Mouse (Mus musculus) limb, embryonic 13.5 days (tissue): ENCODE measurements around the gene Pi4kb. TPM values are rescaled to one million over a fixed set of nuclear protein-coding genes. Genes with fewer than 3 reads are reported as not detected.
A peak's percentile ranks its signal among the peaks of the same experiment; 100 is the strongest.
"Not testable (repeated sequence)": the region's sequence is repeated elsewhere in the genome, so short reads cannot be mapped to it uniquely, and the experiment has no call there.

Experiments
- ATAC-seq: fragments of 200-750 bp; cut with Nextera tagmentation; 2 replicates; pipeline ENCODE4 v1.8.0; 2017; ENCODE audit warnings: low read depth, moderate number of reproducible peaks, moderate TSS enrichment; ENCODE audit not compliant: low FRiP score
- H3K27ac ChIP-seq: fragments of 300-500 bp; sonication (generic); 2 replicates; pipeline ENCODE4 v1.5.1; 2015; ENCODE audit warnings: inconsistent platforms, mild to moderate bottlenecking, moderate library complexity
- H3K27me3 ChIP-seq: fragments of 300-500 bp; sonication (generic); 2 replicates; pipeline ENCODE4 v1.6.1; 2015; ENCODE audit warnings: mild to moderate bottlenecking, inconsistent platforms
- H3K36me3 ChIP-seq: fragments of 300-500 bp; sonication (generic); 2 replicates; pipeline ENCODE4 v1.6.1; 2015; ENCODE audit warnings: inconsistent platforms, mild to moderate bottlenecking, moderate library complexity
- H3K4me1 ChIP-seq: fragments of 300-500 bp; sonication (generic); 2 replicates; pipeline ENCODE4 v1.6.1; 2015; ENCODE audit warnings: inconsistent platforms
- H3K4me2 ChIP-seq: fragments of 300-500 bp; sonication (generic); replicated peaks from 2 replicates; pipeline ENCODE4 v1.6.1; 2015; ENCODE audit warnings: inconsistent platforms, mild to moderate bottlenecking, moderate library complexity
- H3K4me3 ChIP-seq: fragments of 300-500 bp; sonication (generic); 2 replicates; pipeline ENCODE4 v1.5.1; 2015; ENCODE audit warnings: moderate library complexity, mild to moderate bottlenecking, inconsistent platforms
- H3K9ac ChIP-seq: fragments of 300-500 bp; sonication (generic); 2 replicates; pipeline ENCODE4 v1.6.1; 2015; ENCODE audit warnings: mild to moderate bottlenecking, inconsistent platforms
- H3K9me3 ChIP-seq: fragments of 300-500 bp; sonication (generic); 2 replicates; pipeline ENCODE4 v1.6.1; 2016; ENCODE audit warnings: inconsistent platforms
- WGBS: fragments of 180-500 bp; shearing (Covaris S2); methylation state at CpG from one replicate; pipeline ENCODE4 v1.1.7; 2015; 5-methylcytosine and 5-hydroxymethylcytosine counted together
- polyA plus RNA-seq: library from polyadenylated mRNA; unstranded; fragments of >200 nt; fragmentation: Nextera tagmentation; extraction: Ambion mirVana; gene quantifications from 2 replicates; pipeline ENCODE4 v1.2.1, GENCODE M21; 2015

Pi4kb gene
- polyA plus RNA-seq, 1 experiment from 2014 or later = 34.3 TPM

- H3K27me3 ChIP-seq, H3K9me3 ChIP-seq, H3K4me3 ChIP-seq, ATAC-seq, H3K9ac ChIP-seq, H3K27ac ChIP-seq, H3K4me2 ChIP-seq, H3K36me3 ChIP-seq: not testable (repeated sequence)
- 91% methylated on average over 7 of the region's 7 CpGs for WGBS
- peaks cover 11% of the 10 kb centered on the region for H3K4me1 ChIP-seq
These were observed 37.3 kb upstream of the Pi4kb start for GRCm38 (mm10) chr3:94937194-94937593.

GRCm38 (mm10) chr3:94940033-94940432 lies 34.5 kb upstream of the Pi4kb start:
- H3K27ac ChIP-seq, ATAC-seq, H3K27me3 ChIP-seq, H3K9me3 ChIP-seq, H3K9ac ChIP-seq, H3K4me1 ChIP-seq, H3K4me2 ChIP-seq, H3K36me3 ChIP-seq, H3K4me3 ChIP-seq: not testable (repeated sequence)
- WGBS = 44% methylated on average over 9 of the region's 9 CpGs

- not testable (repeated sequence) for H3K4me3 ChIP-seq, H3K9ac ChIP-seq, H3K4me1 ChIP-seq, H3K9me3 ChIP-seq, H3K4me2 ChIP-seq, H3K36me3 ChIP-seq, ATAC-seq, H3K27me3 ChIP-seq, H3K27ac ChIP-seq
- WGBS = 82% methylated on average over 9 of the region's 9 CpGs
These were observed 32.1 kb upstream of the Pi4kb start for GRCm38 (mm10) chr3:94942211-94942967.

DNA sequence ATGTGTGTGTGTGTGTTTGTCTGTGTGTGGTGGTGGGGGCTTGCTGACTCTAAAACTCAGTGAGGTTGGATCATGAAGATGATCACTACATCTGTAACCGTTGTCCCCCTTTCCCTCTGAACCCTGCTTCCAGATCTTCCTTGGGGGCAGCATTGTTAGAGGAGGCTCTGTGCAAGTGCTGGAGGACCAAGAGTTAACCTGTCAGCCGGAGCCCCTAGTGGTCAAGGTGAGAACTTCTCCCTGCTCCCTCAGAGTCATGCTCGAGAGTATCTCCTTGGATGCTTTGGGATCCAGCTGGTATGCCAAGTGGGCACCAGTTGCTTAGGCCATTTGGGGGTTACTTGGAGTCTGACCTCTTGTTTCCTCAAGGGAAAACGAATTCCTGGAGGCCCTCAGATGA lies 30.8 kb upstream of the Pi4kb start:
- not testable (repeated sequence) for ATAC-seq, H3K27me3 ChIP-seq, H3K4me3 ChIP-seq, H3K27ac ChIP-seq, H3K36me3 ChIP-seq, H3K4me1 ChIP-seq, H3K4me2 ChIP-seq, H3K9me3 ChIP-seq, H3K9ac ChIP-seq
- WGBS = 24% methylated on average over 4 of the region's 4 CpGs

GRCm38 (mm10) chr3:94948066-94948614 lies 26.4 kb upstream of the Pi4kb start:
- H3K27me3 ChIP-seq = no peaks in the 10 kb centered on the region
- no peak overlapping the region for H3K4me2 ChIP-seq
- peaks cover 8% of the 10 kb centered on the region; the same call in 1 of the 2 replicates for H3K36me3 ChIP-seq
- no peak overlapping the region for H3K9ac ChIP-seq
- no peaks in the 10 kb centered on the region for H3K9me3 ChIP-seq
- ATAC-seq = no peak
- H3K27ac ChIP-seq = no peak overlapping the region
- H3K4me1 ChIP-seq = peaks cover 8% of the 10 kb centered on the region
- H3K4me3 ChIP-seq = no peak overlapping the region
- WGBS = 73% methylated on average over 3 of the region's 3 CpGs

GRCm38 (mm10) chr3:94949645-94950044 lies 24.9 kb upstream of the Pi4kb start:
- no peak for ATAC-seq
- Histone ChIP-seq H3K27me3 (no peaks in the 10 kb centered on the region), H3K4me3 (no peak overlapping the region), H3K4me1 (peaks cover 11% of the 10 kb centered on the region), H3K4me2 (no peak overlapping the region), H3K9me3 (no peaks in the 10 kb centered on the region), H3K9ac (no peak overlapping the region), H3K36me3 (peaks cover 8% of the 10 kb centered on the region; the same call in 1 of the 2 replicates), H3K27ac (no peak overlapping the region)
- 90% methylated on average over 3 of the region's 3 CpGs for WGBS

DNA sequence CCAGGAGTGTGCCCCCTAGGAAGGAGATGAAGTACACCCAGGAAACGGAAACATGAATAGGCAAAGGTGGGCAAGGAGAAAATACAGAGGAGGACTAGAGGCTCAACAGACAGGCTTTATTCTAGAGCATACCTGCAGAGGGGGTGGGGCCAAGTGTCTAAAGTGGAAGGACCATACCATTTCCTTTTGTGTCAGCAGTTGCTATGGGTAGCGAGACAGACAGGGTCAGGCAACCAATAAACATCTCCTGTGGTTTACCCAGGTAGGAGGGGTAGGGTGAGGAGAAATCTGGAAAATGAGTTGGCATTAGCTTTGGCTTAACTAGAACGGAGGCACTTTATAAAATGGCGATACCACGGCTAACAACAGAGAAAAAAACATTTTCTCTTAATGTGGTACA lies 21.7 kb upstream of the Pi4kb start:
- Histone ChIP-seq H3K9ac (no peak overlapping the region), H3K27me3 (no peaks in the 10 kb centered on the region), H3K4me2 (peak overlapping the region; percentile 62), H3K4me3 (peak overlapping the region; percentile 74), H3K9me3 (no peaks in the 10 kb centered on the region), H3K27ac (peak overlapping the region; percentile 90; the same call in 1 of the 2 replicates), H3K36me3 (peaks cover 34% of the 10 kb centered on the region), H3K4me1 (peaks cover 23% of the 10 kb centered on the region)
- ATAC-seq = no peak
- WGBS = 35% methylated on average over 5 of the region's 5 CpGs

DNA sequence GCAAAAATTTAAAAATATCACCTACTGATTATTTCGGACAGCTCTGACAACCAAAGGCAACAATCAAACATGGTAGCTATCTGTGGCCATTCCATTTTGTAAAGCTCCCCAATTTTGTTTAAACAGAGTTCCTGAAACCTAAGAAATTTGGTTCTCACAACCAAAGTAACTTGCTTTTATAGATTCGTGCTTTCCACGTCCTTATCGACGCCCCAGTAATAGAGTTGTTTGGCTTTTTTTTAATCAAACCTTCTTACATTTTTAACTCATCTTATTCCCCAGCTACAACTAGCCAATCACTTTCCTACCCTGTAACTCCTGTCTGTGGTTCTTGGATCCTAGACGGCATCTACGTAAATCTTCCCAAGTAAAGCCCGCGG lies 21.2 kb upstream of the Pi4kb start:
- no peak for ATAC-seq
- Histone ChIP-seq H3K4me3 (peak overlapping the region; percentile 74), H3K9ac (peak overlapping the region; percentile 87), H3K9me3 (no peaks in the 10 kb centered on the region), H3K27ac (peak overlapping the region; percentile 90), H3K4me1 (peaks cover 23% of the 10 kb centered on the region), H3K36me3 (peaks cover 40% of the 10 kb centered on the region), H3K4me2 (peak overlapping the region; percentile 62), H3K27me3 (no peaks in the 10 kb centered on the region)
- WGBS = 9% methylated on average over 9 of the region's 9 CpGs

DNA sequence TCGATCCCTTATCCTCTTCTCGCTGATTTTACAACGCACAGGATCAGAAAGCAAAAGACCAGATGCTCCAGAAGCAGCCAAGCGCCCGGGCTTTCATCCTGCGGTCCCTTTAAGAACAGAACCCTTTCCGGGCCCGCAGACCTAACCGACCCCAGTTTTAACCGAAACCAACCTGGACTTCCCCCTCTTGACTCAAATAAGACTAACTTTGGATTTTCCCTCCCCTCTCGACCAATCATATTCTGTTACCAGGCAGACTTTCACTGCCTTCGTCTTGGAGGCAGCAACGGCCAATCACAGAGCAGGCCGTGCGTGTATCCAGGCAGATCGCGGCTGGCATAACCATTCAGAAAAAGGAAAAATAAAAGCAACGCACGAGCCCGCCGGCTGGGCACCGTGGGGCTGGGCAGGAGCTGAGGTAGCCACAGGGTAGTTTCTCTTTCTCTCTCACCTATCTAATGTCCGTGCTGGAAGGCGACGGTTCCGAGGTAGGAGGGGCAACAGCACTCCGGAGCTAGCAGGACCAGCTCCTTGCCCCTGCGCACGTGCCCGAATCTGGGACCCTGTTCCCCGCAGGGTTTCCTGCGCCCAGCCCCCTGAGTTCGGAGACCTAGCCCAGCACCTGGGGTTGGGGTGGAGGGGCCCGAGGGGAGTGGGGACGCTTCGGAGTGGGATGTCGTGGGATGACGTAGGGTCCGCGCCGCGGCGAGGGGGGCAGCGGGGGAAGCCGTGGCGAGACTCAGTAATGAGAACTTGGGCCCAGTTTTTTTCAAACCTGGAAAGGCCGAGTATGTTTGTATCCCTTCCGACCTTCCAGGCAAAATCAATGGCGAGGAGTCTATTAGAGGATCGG lies 20.5 kb upstream of the Pi4kb start, which contains the start of gene Rfx5:
Gene Rfx5 (plus strand): TSS at position 312 of the 853 bp plus-strand sequence.
- WGBS = under 1% methylated on average over 50 of the region's 50 CpGs

GRCm38 (mm10) chr3:94958295-94958694 lies 16.2 kb upstream of the Pi4kb start:
- Histone ChIP-seq H3K4me1 (peaks cover 14% of the 10 kb centered on the region), H3K9me3 (no peaks in the 10 kb centered on the region), H3K27ac (no peak overlapping the region), H3K4me2 (no peak overlapping the region), H3K4me3 (no peak overlapping the region), H3K36me3 (peaks cover 44% of the 10 kb centered on the region), H3K27me3 (no peaks in the 10 kb centered on the region), H3K9ac (no peak overlapping the region)
- no peak for ATAC-seq
- WGBS = 81% methylated on average over 8 of the region's 8 CpGs

More for the DNA sequence above, 20.5 kb upstream of the Pi4kb start, which contains the start of gene Rfx5:
- Histone ChIP-seq H3K9me3 (no peaks in the 10 kb centered on the region), H3K4me2 (peak within 1 kb of the TSS; percentile 62), H3K36me3 (peaks cover 46% of the 10 kb centered on the region), H3K27me3 (no peaks in the 10 kb centered on the region), H3K9ac (peak within 1 kb of the TSS; percentile 87), H3K4me3 (peak within 1 kb of the TSS; percentile 74), H3K27ac (peak within 1 kb of the TSS; percentile 95), H3K4me1 (peaks cover 23% of the 10 kb centered on the region)
- ATAC-seq = peak; percentile 97

DNA sequence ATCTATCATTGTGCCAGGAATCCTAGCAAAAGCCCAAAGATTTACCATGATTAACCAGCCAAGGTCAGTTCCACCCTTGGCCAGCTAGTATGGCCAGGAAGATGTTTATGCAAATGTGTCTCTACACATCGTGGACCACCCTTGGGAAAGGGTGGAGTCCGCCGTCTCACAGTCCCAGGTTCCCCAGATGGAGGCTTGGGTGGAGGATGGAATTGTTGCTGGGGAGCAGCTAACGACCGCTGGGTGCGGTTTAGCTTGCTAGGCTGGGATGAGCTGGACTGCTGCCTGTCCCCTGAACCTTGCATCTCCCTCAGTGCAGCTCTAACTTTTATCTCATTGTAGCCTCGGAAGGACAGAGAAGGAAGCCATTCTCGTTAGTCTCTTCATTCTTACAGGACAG lies 14.7 kb upstream of the Pi4kb start:
- Histone ChIP-seq H3K9ac (no peak overlapping the region), H3K36me3 (peaks cover 44% of the 10 kb centered on the region), H3K4me3 (no peak overlapping the region), H3K4me2 (no peak overlapping the region), H3K27ac (no peak overlapping the region), H3K27me3 (no peaks in the 10 kb centered on the region), H3K9me3 (no peaks in the 10 kb centered on the region), H3K4me1 (peaks cover 11% of the 10 kb centered on the region)
- WGBS = 47% methylated on average over 8 of the region's 8 CpGs
- no peak for ATAC-seq

- H3K27me3 ChIP-seq = no peaks in the 10 kb centered on the region
- ATAC-seq = no peak
- whole genome bisulfite sequencing = 44% methylated on average over 5 of the region's 5 CpGs
- H3K4me3 ChIP-seq = no peak overlapping the region
- peaks cover 42% of the 10 kb centered on the region for H3K36me3 ChIP-seq
- no peak overlapping the region for H3K4me2 ChIP-seq
- no peak overlapping the region for H3K27ac ChIP-seq
- H3K4me1 ChIP-seq = peaks cover 6% of the 10 kb centered on the region
- H3K9me3 ChIP-seq = no peaks in the 10 kb centered on the region
- no peak overlapping the region for H3K9ac ChIP-seq
These were observed 14.2 kb upstream of the Pi4kb start for GRCm38 (mm10) chr3:94960322-94960721.
